Mouse (Mus musculus): Measurements from ENCODE around the gene Gipc2. TPM values are rescaled to one million over a fixed set of nuclear protein-coding genes. Genes with fewer than 3 reads are reported as not detected.

The Gipc2 gene
- polyA plus RNA-seq, 1 experiment from 2014 or later: 8.6 TPM

GRCm38 (mm10) chr3:152166699-152167451 is 845 bp upstream of the Gipc2 start:
- peak overlapping the region; percentile 31 for H3K4me3 ChIP-seq (replicated peaks)
- ATAC-seq (ENCODE audit: insufficient number of reproducible peaks, low FRiP score, low TSS enrichment, low read depth): no peak
- H3K27me3 ChIP-seq: peaks cover 15% of the 10 kb centered on the region
- peaks cover 25% of the 10 kb centered on the region for H3K4me1 ChIP-seq
- peak overlapping the region; percentile 97 for H3K4me2 ChIP-seq (replicated peaks)
- H3K9me3 ChIP-seq (replicated peaks): no peaks in the 10 kb centered on the region
- no peak overlapping the region for H3K27ac ChIP-seq (replicated peaks)
- 10% methylated on average over 29 of the region's 29 CpGs for WGBS
- H3K36me3 ChIP-seq: no peaks in the 10 kb centered on the region
- H3K9ac ChIP-seq: no peak overlapping the region

DNA sequence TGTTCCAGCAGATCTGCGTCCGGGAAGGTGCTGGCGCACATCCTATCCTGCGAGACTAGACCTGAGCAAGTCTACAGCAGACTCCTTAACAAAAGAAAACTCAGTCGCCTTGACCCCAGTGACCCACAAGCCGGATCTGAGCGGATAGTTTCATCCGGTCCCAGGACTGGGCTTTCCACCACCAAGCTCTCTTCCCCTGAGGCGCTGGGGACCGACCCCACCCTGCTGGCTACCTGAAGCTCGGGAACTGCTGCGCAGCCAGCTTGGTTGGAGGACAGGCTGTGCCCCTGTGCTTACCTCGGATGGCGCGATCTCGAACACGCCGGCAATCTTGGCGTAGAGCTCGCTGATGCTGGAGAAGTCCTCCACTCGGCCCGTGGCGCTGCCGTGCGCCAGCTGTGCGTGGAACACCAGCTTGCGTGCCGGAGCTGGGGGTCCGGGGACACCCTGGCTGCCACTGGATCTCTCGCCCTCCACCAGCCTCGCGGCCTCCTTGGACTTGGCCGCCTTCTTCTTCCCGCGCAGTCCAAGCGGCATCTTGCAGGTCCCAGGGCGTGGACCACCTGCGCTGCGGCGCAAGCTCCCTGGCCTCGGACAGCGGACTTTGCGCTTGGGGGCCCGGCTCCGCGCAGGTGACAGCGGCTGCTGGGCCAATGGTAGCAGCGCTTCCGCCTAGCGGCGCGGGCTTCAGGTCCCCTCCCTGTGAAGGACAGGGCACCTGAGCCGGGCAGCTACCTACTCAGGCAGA is 505 bp downstream of the Gipc2 start:
- peaks cover 15% of the 10 kb centered on the region for H3K27me3 ChIP-seq
- H3K27ac ChIP-seq (replicated peaks): no peak overlapping the region
- peak overlapping the region; percentile 97 for H3K4me2 ChIP-seq (replicated peaks)
- H3K4me1 ChIP-seq: peaks cover 25% of the 10 kb centered on the region
- peak; percentile 46; the same call in 1 of the 2 replicates for ATAC-seq (ENCODE audit: insufficient number of reproducible peaks, low FRiP score, low TSS enrichment, low read depth)
- H3K9ac ChIP-seq: peak overlapping the region; percentile 4
- no peaks in the 10 kb centered on the region for H3K9me3 ChIP-seq (replicated peaks)
- peak overlapping the region; percentile 46 for H3K4me3 ChIP-seq (replicated peaks)
- 3% methylated on average over 53 of the region's 53 CpGs for WGBS
- no peaks in the 10 kb centered on the region for H3K36me3 ChIP-seq

DNA sequence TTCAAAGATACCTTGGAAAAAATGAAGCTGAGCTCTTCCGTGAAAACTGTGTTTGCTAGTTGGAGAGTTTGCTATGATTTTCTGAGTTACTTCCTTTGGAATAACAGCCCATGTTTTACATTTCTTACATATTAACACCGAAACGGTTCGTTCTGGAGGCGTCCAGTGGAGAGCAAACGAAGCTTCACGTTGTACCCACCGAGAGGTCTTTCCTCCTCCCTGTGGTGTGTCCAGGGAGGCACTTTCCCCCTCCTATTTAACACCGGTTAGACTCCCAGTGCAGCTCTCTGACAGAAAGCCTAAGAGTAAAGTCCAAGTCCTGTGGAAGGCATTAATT is 1.0 kb downstream of the Gipc2 start:
- H3K9ac ChIP-seq: no peak overlapping the region
- ATAC-seq (ENCODE audit: insufficient number of reproducible peaks, low FRiP score, low TSS enrichment, low read depth): no peak
- no peaks in the 10 kb centered on the region for H3K36me3 ChIP-seq
- H3K4me2 ChIP-seq (replicated peaks): peak overlapping the region; percentile 97
- peaks cover 15% of the 10 kb centered on the region for H3K27me3 ChIP-seq
- H3K4me3 ChIP-seq (replicated peaks): peak overlapping the region; percentile 46; the same call in 1 of the 2 replicates
- H3K27ac ChIP-seq (replicated peaks): no peak overlapping the region
- H3K9me3 ChIP-seq (replicated peaks): no peaks in the 10 kb centered on the region
- WGBS: 27% methylated on average over 9 of the region's 9 CpGs
- peaks cover 25% of the 10 kb centered on the region for H3K4me1 ChIP-seq

DNA sequence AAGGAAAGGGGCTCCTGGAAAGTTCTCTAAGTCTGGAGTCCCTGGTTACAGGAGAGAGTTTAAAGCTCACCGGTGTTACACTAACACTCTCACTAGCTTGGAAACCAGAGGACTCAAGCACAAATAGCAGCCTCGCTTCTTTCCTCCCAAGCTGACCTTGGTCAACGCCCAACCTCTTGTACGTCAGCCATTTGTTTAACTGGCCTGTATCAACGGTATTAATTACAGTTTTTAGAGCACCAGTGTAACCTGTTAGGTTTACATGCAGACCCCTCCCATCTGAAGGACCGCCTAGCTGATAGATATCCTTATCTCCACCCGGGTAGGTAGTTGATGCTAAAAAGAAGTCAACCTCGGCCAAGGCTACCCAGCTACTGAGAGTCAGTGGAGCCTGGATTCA is 2.7 kb downstream of the Gipc2 start:
- Histone ChIP-seq H3K27ac (replicated peaks) (no peak overlapping the region), H3K9ac (no peak overlapping the region), H3K4me3 (replicated peaks) (no peak overlapping the region), H3K9me3 (replicated peaks) (no peaks in the 10 kb centered on the region), H3K27me3 (peaks cover 15% of the 10 kb centered on the region), H3K36me3 (no peaks in the 10 kb centered on the region), H3K4me1 (peaks cover 25% of the 10 kb centered on the region), H3K4me2 (replicated peaks) (no peak overlapping the region)
- WGBS: 89% methylated on average over 8 of the region's 8 CpGs
- no peak for ATAC-seq (ENCODE audit: insufficient number of reproducible peaks, low FRiP score, low TSS enrichment, low read depth)

GRCm38 (mm10) chr3:152160607-152161006 is 5.4 kb downstream of the Gipc2 start:
- H3K27ac ChIP-seq (replicated peaks): no peak overlapping the region
- peaks cover 6% of the 10 kb centered on the region; the same call in 1 of the 2 replicates for H3K27me3 ChIP-seq
- no peak overlapping the region for H3K4me2 ChIP-seq (replicated peaks)
- H3K9me3 ChIP-seq (replicated peaks): no peaks in the 10 kb centered on the region
- 58% methylated on average over 4 of the region's 4 CpGs for WGBS
- no peak for ATAC-seq (ENCODE audit: insufficient number of reproducible peaks, low FRiP score, low TSS enrichment, low read depth)
- H3K9ac ChIP-seq: no peak overlapping the region
- H3K4me3 ChIP-seq (replicated peaks): no peak overlapping the region
- H3K4me1 ChIP-seq: peaks cover 8% of the 10 kb centered on the region
- H3K36me3 ChIP-seq: no peaks in the 10 kb centered on the region

- ATAC-seq (ENCODE audit: insufficient number of reproducible peaks, low FRiP score, low TSS enrichment, low read depth): no peak
- Histone ChIP-seq H3K9ac (no peak overlapping the region), H3K27ac (replicated peaks) (no peak overlapping the region), H3K9me3 (replicated peaks) (no peaks in the 10 kb centered on the region), H3K4me3 (replicated peaks) (no peak overlapping the region), H3K4me2 (replicated peaks) (no peak overlapping the region), H3K27me3 (no peaks in the 10 kb centered on the region), H3K36me3 (no peaks in the 10 kb centered on the region), H3K4me1 (0 out of 2 replicates have a peak, but pooled peaks cover 4% of the 10 kb centered on the region)
Observed at GRCm38 (mm10) chr3:152159321-152159720, 6.7 kb downstream of the Gipc2 start.

DNA sequence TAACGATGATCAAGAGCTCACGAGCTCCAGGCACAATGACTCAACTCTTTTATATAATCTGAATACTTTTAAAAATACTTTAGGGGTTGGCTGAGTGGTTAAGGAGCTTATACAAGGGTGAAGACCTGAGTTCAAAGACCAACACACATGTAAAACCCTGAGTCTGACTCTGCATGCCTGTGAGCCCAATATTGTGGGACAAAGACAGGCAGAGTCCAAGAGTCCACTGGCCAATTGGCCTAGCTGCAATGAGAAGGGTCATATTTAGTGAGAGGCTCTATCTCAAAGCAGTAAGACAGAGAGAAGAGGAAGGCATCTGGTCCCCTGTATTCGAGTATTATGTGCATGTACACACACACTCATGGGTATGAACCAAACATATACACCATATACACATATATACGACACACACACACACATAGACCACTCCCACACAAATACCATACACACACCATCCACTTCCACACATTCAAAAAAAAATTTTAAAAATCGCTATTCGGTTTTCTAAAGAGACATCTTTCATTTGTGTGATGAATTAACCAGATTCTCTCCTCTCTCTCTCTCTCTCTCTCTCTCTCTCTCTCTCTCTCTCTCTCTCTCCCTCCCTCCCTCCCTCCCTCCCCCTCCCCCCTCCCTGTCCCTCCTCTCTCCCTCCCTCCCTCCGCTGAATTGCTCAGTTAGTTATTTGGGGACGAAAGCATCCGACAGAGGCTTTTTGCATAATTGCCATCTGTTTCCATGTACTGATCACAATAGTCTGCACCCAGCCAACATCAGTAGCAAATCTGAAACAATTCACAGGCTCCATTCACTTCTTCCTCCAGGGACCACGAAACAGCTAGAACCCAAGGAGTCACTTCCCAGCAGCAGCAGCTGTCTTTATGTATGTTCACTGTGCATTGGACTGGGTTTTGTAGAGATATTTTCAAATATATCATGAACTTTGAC is 7.4 kb downstream of the Gipc2 start:
- ATAC-seq (ENCODE audit: insufficient number of reproducible peaks, low FRiP score, low TSS enrichment, low read depth): no peak
- no peaks in the 10 kb centered on the region for H3K36me3 ChIP-seq
- no peak overlapping the region for H3K27ac ChIP-seq (replicated peaks)
- H3K4me3 ChIP-seq (replicated peaks): no peak overlapping the region
- H3K4me1 ChIP-seq: 0 out of 2 replicates have a peak, but pooled peaks cover 4% of the 10 kb centered on the region
- WGBS: 57% methylated on average over 10 of the region's 10 CpGs
- no peak overlapping the region for H3K9ac ChIP-seq
- H3K4me2 ChIP-seq (replicated peaks): no peak overlapping the region
- H3K27me3 ChIP-seq: no peaks in the 10 kb centered on the region
- no peaks in the 10 kb centered on the region for H3K9me3 ChIP-seq (replicated peaks)

DNA sequence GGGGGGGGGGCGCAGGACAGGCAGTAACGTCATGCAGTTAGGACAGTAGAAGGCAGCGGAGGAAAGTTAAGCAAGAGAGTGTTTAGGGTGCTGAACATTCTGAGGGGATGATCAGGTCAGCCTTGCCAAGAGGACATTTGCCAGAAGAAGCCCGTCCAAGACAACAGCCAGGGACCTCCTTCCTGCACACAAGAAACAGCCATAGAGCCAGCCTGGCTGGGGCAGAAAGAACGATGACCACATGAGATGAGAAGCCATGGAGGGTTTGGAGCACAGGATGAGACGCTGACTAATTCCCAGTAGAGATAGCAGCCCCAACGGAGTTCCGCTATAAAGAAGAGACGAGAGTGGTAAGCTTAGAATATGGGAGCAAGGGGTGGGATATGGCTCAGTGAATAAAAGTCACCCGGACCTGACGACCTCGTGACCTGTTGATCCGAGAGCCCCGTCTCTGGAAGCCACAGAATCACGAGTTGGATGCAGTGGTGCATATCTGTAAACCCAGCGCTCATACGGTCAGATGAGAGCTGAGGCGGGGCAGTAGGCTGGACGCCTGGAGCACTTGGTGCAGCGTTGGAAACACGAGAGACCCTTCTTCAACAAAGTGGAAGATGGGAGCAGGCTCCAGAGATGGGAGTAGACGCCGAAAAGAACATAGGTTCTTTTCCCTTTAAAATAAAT is 9.1 kb downstream of the Gipc2 start:
- no peak for ATAC-seq (ENCODE audit: insufficient number of reproducible peaks, low FRiP score, low TSS enrichment, low read depth)
- 0 out of 2 replicates have a peak, but pooled peaks cover 4% of the 10 kb centered on the region for H3K4me1 ChIP-seq
- H3K27me3 ChIP-seq: no peaks in the 10 kb centered on the region
- WGBS: 78% methylated on average over 23 of the region's 23 CpGs
- H3K36me3 ChIP-seq: no peaks in the 10 kb centered on the region
- H3K27ac ChIP-seq (replicated peaks): no peak overlapping the region
- no peak overlapping the region for H3K4me3 ChIP-seq (replicated peaks)
- no peaks in the 10 kb centered on the region for H3K9me3 ChIP-seq (replicated peaks)
- H3K9ac ChIP-seq: no peak overlapping the region
- H3K4me2 ChIP-seq (replicated peaks): no peak overlapping the region

- Histone ChIP-seq H3K9me3 (replicated peaks) (no peaks in the 10 kb centered on the region), H3K4me1 (0 out of 2 replicates have a peak, but pooled peaks cover 4% of the 10 kb centered on the region), H3K27me3 (no peaks in the 10 kb centered on the region), H3K36me3 (no peaks in the 10 kb centered on the region), H3K27ac (replicated peaks) (no peak overlapping the region), H3K4me3 (replicated peaks) (no peak overlapping the region), H3K9ac (no peak overlapping the region), H3K4me2 (replicated peaks) (no peak overlapping the region)
- 39% methylated on average over 11 of the region's 11 CpGs for WGBS
- ATAC-seq (ENCODE audit: insufficient number of reproducible peaks, low FRiP score, low TSS enrichment, low read depth): no peak
Observed at GRCm38 (mm10) chr3:152155296-152155948, 10.6 kb downstream of the Gipc2 start.

- H3K4me1 ChIP-seq: 0 out of 2 replicates have a peak, but pooled peaks cover 4% of the 10 kb centered on the region
- H3K27ac ChIP-seq (replicated peaks): no peak overlapping the region
- no peaks in the 10 kb centered on the region for H3K27me3 ChIP-seq
- no peaks in the 10 kb centered on the region for H3K36me3 ChIP-seq
- no peak overlapping the region for H3K4me3 ChIP-seq (replicated peaks)
- no peak for ATAC-seq (ENCODE audit: insufficient number of reproducible peaks, low FRiP score, low TSS enrichment, low read depth)
- H3K9ac ChIP-seq: no peak overlapping the region
- H3K9me3 ChIP-seq (replicated peaks): no peaks in the 10 kb centered on the region
- WGBS: 84% methylated on average over 5 of the region's 5 CpGs
- H3K4me2 ChIP-seq (replicated peaks): no peak overlapping the region
Observed at GRCm38 (mm10) chr3:152154095-152154494, 11.9 kb downstream of the Gipc2 start.
